Mouse (Mus musculus): ENCODE measurements around the gene Irf6. TPM values are rescaled to one million over a fixed set of nuclear protein-coding genes. Genes with fewer than 3 reads are reported as not detected.

Irf6 gene
- polyA plus RNA-seq, 1 experiment from 2014 or later = 9.7 TPM

DNA sequence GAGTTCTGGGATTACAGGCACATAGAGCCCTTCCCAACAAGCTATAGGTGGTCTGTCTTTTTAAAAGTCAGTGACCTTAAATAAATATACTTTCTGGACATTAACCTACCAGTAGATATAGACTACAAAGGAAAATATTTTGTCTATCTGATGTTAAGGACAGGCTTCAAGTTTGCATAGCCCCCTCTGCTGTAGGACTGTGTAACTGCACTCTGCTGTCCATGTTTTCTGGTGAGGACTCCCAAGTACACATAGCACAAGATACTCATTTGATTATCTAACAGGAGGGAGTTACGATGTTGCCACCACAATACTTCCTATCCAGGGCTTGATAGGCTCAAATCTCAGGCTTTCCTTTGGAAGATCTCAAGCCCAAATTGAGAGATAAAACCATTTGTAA lies 19.2 kb upstream of the Irf6 start:
- Histone ChIP-seq H3K4me1 (ENCODE audit: insufficient read depth) (0 out of 2 replicates have a peak, but pooled peaks cover 10% of the 10 kb centered on the region), H3K4me2 (ENCODE audit: low read depth, low read length) (no peak overlapping the region), H3K4me3 (ENCODE audit: low read depth, low read length) (no peak overlapping the region), H3K27ac (ENCODE audit: low read depth) (no peak overlapping the region), H3K27me3 (ENCODE audit: insufficient read depth, low read length) (no peaks in the 10 kb centered on the region), H3K9ac (replicated peaks) (no peak overlapping the region), H3K9me3 (ENCODE audit: low read length) (no peaks in the 10 kb centered on the region), H3K36me3 (replicated peaks; ENCODE audit: insufficient read depth, low read length) (no peaks in the 10 kb centered on the region)
- ATAC-seq = no peak
- TF ChIP-seq EP300 (IDR thresholded peaks at IDR 0.05; ENCODE audit: low read depth) = no peak
- TF ChIP-seq CTCF (IDR thresholded peaks at IDR 0.05; ENCODE audit: low read depth) = peak; percentile 60
- DNase-seq = no peak
- 53% methylated on average over 1 of the region's 1 CpGs for WGBS (ENCODE audit: insufficient replicate concordance)

GRCm38 (mm10) chr1:193138087-193138486 lies 14.8 kb upstream of the Irf6 start:
- Histone ChIP-seq H3K27me3 (ENCODE audit: insufficient read depth, low read length) (no peaks in the 10 kb centered on the region), H3K9me3 (ENCODE audit: low read length) (no peaks in the 10 kb centered on the region), H3K4me1 (ENCODE audit: insufficient read depth) (no peaks in the 10 kb centered on the region), H3K4me3 (ENCODE audit: low read depth, low read length) (no peak overlapping the region), H3K4me2 (ENCODE audit: low read depth, low read length) (no peak overlapping the region), H3K27ac (ENCODE audit: low read depth) (no peak overlapping the region), H3K9ac (replicated peaks) (no peak overlapping the region), H3K36me3 (replicated peaks; ENCODE audit: insufficient read depth, low read length) (no peaks in the 10 kb centered on the region)
- ATAC-seq (no peak), DNase-seq (no peak)
- 37% methylated on average over 7 of the region's 7 CpGs for WGBS (ENCODE audit: insufficient replicate concordance)
- no peak for TF ChIP-seq CTCF (IDR thresholded peaks at IDR 0.05; ENCODE audit: low read depth)
- TF ChIP-seq EP300 (IDR thresholded peaks at IDR 0.05; ENCODE audit: low read depth) = no peak

DNA sequence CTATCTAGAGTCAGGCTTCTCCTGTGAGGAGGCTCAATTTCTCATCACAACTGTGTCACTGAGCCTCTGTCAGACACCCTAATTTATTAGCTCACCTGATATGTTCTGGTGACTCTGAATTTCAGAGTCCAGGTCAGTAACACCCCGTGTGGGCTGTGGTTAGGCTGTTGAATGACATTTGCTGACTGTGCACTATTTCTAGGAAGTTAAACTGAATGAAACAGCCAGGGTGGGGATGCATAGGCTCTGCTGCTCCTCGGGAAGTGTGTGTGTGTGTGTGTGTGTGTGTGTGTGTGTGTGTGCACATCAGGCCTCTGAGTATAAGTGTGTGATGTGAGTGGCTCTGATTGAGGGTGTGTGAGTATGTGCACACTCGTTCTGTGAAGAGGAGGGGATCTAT lies 14.2 kb upstream of the Irf6 start:
- H3K9ac ChIP-seq (replicated peaks) = no peak overlapping the region
- H3K36me3 ChIP-seq (replicated peaks; ENCODE audit: insufficient read depth, low read length) = no peaks in the 10 kb centered on the region
- H3K27ac ChIP-seq (ENCODE audit: low read depth) = no peak overlapping the region
- no peaks in the 10 kb centered on the region for H3K4me1 ChIP-seq (ENCODE audit: insufficient read depth)
- peak; percentile 35; the same call in 1 of the 2 replicates for ATAC-seq
- TF ChIP-seq CTCF (IDR thresholded peaks at IDR 0.05; ENCODE audit: low read depth) (no peak), EP300 (IDR thresholded peaks at IDR 0.05; ENCODE audit: low read depth) (no peak)
- no peaks in the 10 kb centered on the region for H3K27me3 ChIP-seq (ENCODE audit: insufficient read depth, low read length)
- no peak overlapping the region for H3K4me2 ChIP-seq (ENCODE audit: low read depth, low read length)
- no peak for DNase-seq
- 26% methylated on average over 3 of the region's 3 CpGs for WGBS (ENCODE audit: insufficient replicate concordance)
- no peak overlapping the region for H3K4me3 ChIP-seq (ENCODE audit: low read depth, low read length)
- H3K9me3 ChIP-seq (ENCODE audit: low read length) = no peaks in the 10 kb centered on the region

GRCm38 (mm10) chr1:193141118-193141517 lies 11.8 kb upstream of the Irf6 start:
- no peak overlapping the region for H3K4me2 ChIP-seq (ENCODE audit: low read depth, low read length)
- H3K4me1 ChIP-seq (ENCODE audit: insufficient read depth) = no peaks in the 10 kb centered on the region
- ATAC-seq (no peak), DNase-seq (no peak)
- no peak overlapping the region for H3K27ac ChIP-seq (ENCODE audit: low read depth)
- H3K9me3 ChIP-seq (ENCODE audit: low read length) = no peaks in the 10 kb centered on the region
- TF ChIP-seq CTCF (IDR thresholded peaks at IDR 0.05; ENCODE audit: low read depth) = no peak
- no peak for TF ChIP-seq EP300 (IDR thresholded peaks at IDR 0.05; ENCODE audit: low read depth)
- H3K9ac ChIP-seq (replicated peaks) = no peak overlapping the region
- WGBS (ENCODE audit: insufficient replicate concordance) = 74% methylated on average over 7 of the region's 7 CpGs
- no peak overlapping the region for H3K4me3 ChIP-seq (ENCODE audit: low read depth, low read length)
- H3K27me3 ChIP-seq (ENCODE audit: insufficient read depth, low read length) = no peaks in the 10 kb centered on the region
- no peaks in the 10 kb centered on the region for H3K36me3 ChIP-seq (replicated peaks; ENCODE audit: insufficient read depth, low read length)

- Histone ChIP-seq H3K4me3 (ENCODE audit: low read depth, low read length) (no peak overlapping the region), H3K36me3 (replicated peaks; ENCODE audit: insufficient read depth, low read length) (no peaks in the 10 kb centered on the region), H3K27me3 (ENCODE audit: insufficient read depth, low read length) (no peaks in the 10 kb centered on the region), H3K4me1 (ENCODE audit: insufficient read depth) (no peaks in the 10 kb centered on the region), H3K27ac (ENCODE audit: low read depth) (no peak overlapping the region), H3K9ac (replicated peaks) (no peak overlapping the region), H3K9me3 (ENCODE audit: low read length) (no peaks in the 10 kb centered on the region), H3K4me2 (ENCODE audit: low read depth, low read length) (no peak overlapping the region)
- DNase-seq = no peak
- TF ChIP-seq CTCF (IDR thresholded peaks at IDR 0.05; ENCODE audit: low read depth) = no peak
- no peak for TF ChIP-seq EP300 (IDR thresholded peaks at IDR 0.05; ENCODE audit: low read depth)
- 56% methylated on average over 8 of the region's 8 CpGs for WGBS (ENCODE audit: insufficient replicate concordance)
- no peak for ATAC-seq
Observed at GRCm38 (mm10) chr1:193142517-193143062, 10.3 kb upstream of the Irf6 start.

DNA sequence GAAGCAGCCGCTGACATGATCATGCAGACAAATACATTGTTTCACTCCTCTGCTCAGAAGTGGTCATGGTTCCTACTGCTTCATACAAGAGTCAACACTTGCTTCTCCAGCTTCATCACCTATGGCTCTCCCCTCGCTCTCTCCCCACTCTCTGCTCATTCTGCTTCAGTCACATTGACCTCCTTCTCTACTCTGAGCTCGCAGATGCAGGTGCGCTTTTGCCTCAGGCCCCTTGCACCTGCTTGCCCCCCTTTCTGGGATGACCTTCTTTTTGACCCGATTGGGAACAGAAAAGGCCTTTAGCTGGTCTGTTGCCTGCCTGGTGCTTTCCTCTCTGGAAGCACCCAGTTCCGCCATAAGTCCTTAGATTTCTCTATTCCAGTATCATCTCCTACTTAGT lies 8.4 kb upstream of the Irf6 start:
- H3K36me3 ChIP-seq (replicated peaks; ENCODE audit: insufficient read depth, low read length) = no peaks in the 10 kb centered on the region
- TF ChIP-seq EP300 (IDR thresholded peaks at IDR 0.05; ENCODE audit: low read depth) = no peak
- no peak for TF ChIP-seq CTCF (IDR thresholded peaks at IDR 0.05; ENCODE audit: low read depth)
- H3K4me2 ChIP-seq (ENCODE audit: low read depth, low read length) = no peak overlapping the region
- no peak overlapping the region for H3K27ac ChIP-seq (ENCODE audit: low read depth)
- no peaks in the 10 kb centered on the region for H3K4me1 ChIP-seq (ENCODE audit: insufficient read depth)
- H3K27me3 ChIP-seq (ENCODE audit: insufficient read depth, low read length) = no peaks in the 10 kb centered on the region
- 85% methylated on average over 6 of the region's 6 CpGs for WGBS (ENCODE audit: insufficient replicate concordance)
- DNase-seq (no peak), ATAC-seq (no peak)
- H3K9ac ChIP-seq (replicated peaks) = no peak overlapping the region
- no peaks in the 10 kb centered on the region for H3K9me3 ChIP-seq (ENCODE audit: low read length)
- H3K4me3 ChIP-seq (ENCODE audit: low read depth, low read length) = no peak overlapping the region

GRCm38 (mm10) chr1:193145101-193145500 lies 7.8 kb upstream of the Irf6 start:
- Histone ChIP-seq H3K4me2 (ENCODE audit: low read depth, low read length) (no peak overlapping the region), H3K4me3 (ENCODE audit: low read depth, low read length) (no peak overlapping the region), H3K9ac (replicated peaks) (no peak overlapping the region), H3K27me3 (ENCODE audit: insufficient read depth, low read length) (no peaks in the 10 kb centered on the region), H3K9me3 (ENCODE audit: low read length) (no peaks in the 10 kb centered on the region), H3K4me1 (ENCODE audit: insufficient read depth) (no peaks in the 10 kb centered on the region), H3K36me3 (replicated peaks; ENCODE audit: insufficient read depth, low read length) (no peaks in the 10 kb centered on the region), H3K27ac (ENCODE audit: low read depth) (no peak overlapping the region)
- TF ChIP-seq EP300 (IDR thresholded peaks at IDR 0.05; ENCODE audit: low read depth) (no peak), CTCF (IDR thresholded peaks at IDR 0.05; ENCODE audit: low read depth) (no peak)
- WGBS (ENCODE audit: insufficient replicate concordance) = 48% methylated on average over 4 of the region's 4 CpGs
- ATAC-seq (no peak; the same call in 1 of the 2 replicates), DNase-seq (no peak)

All from liver, postnatal 0 days (tissue).